Mouse (Mus musculus): Measurements from ENCODE around the gene Hdac4. TPM values are rescaled to one million over a fixed set of nuclear protein-coding genes. Genes with fewer than 3 reads are reported as not detected.

Gene Hdac4
- polyA plus RNA-seq, 1 experiment from 2014 or later, result 25.3 TPM

DNA sequence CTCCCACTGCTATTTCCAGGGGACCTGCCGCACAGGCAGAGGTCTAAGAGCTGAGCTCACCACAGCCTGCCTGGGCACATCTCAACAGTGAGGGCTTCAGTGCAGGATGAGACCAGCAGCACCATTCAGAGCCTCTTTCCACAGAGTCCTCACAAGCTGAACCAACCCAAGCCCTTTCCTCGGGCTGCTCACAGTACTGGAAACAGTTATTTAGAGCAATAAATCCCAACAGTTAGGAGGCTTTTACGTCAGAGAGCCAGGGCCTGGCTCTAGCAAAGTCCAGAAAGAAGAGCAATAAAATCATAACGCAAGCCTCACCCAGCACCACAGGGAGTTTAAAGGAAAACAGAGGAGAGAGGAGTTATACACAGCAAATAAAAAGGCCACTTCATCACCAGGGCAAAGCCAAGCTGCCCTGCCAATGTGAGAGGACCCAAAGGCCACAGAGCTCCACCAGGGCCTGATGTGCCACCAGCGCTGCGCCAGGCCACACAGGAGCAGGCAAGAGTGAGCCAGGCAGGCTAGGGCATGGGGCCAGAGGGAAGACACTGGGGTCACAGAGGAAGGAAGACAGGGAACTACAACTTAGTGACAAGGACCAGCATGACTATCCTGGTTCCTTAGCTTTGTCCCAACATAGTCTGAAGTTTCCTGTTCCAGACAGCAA, 50.5 kb downstream of the Hdac4 start:
- no peak for ATAC-seq
- peaks cover 2% of the 10 kb centered on the region; the same call in 1 of the 2 replicates for H3K4me1 ChIP-seq (ENCODE audit: control insufficient read depth, insufficient read depth, low read length)
- H3K4me3 ChIP-seq (ENCODE audit: low read depth, low read length), result no peak overlapping the region
- no peak overlapping the region for H3K9ac ChIP-seq (ENCODE audit: low read depth, low read length)
- 84% methylated on average over 6 of the region's 6 CpGs for WGBS
- no peak overlapping the region for H3K4me2 ChIP-seq (ENCODE audit: low read length)
- H3K27me3 ChIP-seq (ENCODE audit: control insufficient read depth, insufficient read depth, low read depth, low read length), result no peaks in the 10 kb centered on the region
- H3K27ac ChIP-seq (ENCODE audit: low read length), result no peak overlapping the region
- no peaks in the 10 kb centered on the region for H3K36me3 ChIP-seq (ENCODE audit: control insufficient read depth, insufficient read depth, low read length)
- no peaks in the 10 kb centered on the region for H3K9me3 ChIP-seq (replicated peaks; ENCODE audit: control insufficient read depth, low read length, poor library complexity, severe bottlenecking)

DNA sequence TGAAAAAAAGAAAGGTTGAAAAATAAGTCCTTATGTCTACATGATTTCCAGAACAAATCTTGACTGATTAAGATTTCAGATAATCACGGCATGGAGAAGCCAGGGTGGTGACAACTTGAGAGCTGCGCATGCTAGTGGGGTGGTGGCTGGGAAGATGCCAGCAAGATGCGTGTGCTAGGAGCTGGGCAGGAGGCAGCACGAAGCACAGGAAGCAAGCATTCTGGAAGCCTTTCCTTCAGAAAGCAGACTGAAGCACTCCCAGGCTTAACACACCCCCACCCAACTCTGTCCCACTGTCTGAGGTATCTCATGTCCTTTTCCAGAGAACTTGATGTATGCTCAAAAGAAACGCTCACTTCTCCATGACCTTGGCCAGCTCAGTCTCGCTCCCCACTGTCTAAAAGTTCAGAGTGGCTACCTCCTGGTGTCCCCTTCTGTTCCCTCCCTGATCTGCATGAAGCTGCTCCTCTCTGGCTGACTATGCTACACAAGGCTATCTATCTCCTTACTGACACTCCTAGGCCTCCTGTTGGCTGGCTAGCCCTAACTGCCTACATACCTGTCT, 52.1 kb downstream of the Hdac4 start:
- no peak overlapping the region for H3K9ac ChIP-seq (ENCODE audit: low read depth, low read length)
- peaks cover 2% of the 10 kb centered on the region; the same call in 1 of the 2 replicates for H3K4me1 ChIP-seq (ENCODE audit: control insufficient read depth, insufficient read depth, low read length)
- H3K9me3 ChIP-seq (replicated peaks; ENCODE audit: control insufficient read depth, low read length, poor library complexity, severe bottlenecking), result no peaks in the 10 kb centered on the region
- no peak overlapping the region for H3K27ac ChIP-seq (ENCODE audit: low read length)
- 78% methylated on average over 6 of the region's 6 CpGs for WGBS
- no peak for ATAC-seq
- H3K4me2 ChIP-seq (ENCODE audit: low read length), result no peak overlapping the region
- no peaks in the 10 kb centered on the region for H3K36me3 ChIP-seq (ENCODE audit: control insufficient read depth, insufficient read depth, low read length)
- no peaks in the 10 kb centered on the region for H3K27me3 ChIP-seq (ENCODE audit: control insufficient read depth, insufficient read depth, low read depth, low read length)
- no peak overlapping the region for H3K4me3 ChIP-seq (ENCODE audit: low read depth, low read length)

DNA sequence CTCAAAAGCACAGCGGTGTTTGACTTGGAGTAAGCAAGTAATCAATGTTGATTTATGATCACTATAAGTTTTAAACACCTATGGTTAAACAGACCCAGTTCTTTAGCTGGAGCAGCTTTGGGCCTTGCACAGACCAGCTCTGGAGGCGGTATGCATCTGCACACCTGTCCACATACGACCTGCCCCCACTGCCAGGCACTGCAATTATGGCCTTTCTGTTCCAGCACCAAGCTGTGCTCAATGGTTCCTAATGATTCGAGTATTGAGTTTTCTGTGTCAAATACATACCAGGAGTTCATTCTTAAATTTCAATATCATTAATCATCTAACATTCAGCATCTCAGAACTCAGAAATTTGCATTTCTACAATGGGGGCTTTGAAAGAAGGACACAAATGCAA, 52.7 kb downstream of the Hdac4 start:
- Histone ChIP-seq H3K9ac (ENCODE audit: low read depth, low read length) (no peak overlapping the region), H3K27ac (ENCODE audit: low read length) (no peak overlapping the region), H3K4me3 (ENCODE audit: low read depth, low read length) (no peak overlapping the region), H3K4me2 (ENCODE audit: low read length) (no peak overlapping the region), H3K9me3 (replicated peaks; ENCODE audit: control insufficient read depth, low read length, poor library complexity, severe bottlenecking) (no peaks in the 10 kb centered on the region), H3K27me3 (ENCODE audit: control insufficient read depth, insufficient read depth, low read depth, low read length) (no peaks in the 10 kb centered on the region), H3K36me3 (ENCODE audit: control insufficient read depth, insufficient read depth, low read length) (no peaks in the 10 kb centered on the region), H3K4me1 (ENCODE audit: control insufficient read depth, insufficient read depth, low read length) (peaks cover 2% of the 10 kb centered on the region; the same call in 1 of the 2 replicates)
- ATAC-seq, result no peak
- 79% methylated on average over 4 of the region's 4 CpGs for WGBS

DNA sequence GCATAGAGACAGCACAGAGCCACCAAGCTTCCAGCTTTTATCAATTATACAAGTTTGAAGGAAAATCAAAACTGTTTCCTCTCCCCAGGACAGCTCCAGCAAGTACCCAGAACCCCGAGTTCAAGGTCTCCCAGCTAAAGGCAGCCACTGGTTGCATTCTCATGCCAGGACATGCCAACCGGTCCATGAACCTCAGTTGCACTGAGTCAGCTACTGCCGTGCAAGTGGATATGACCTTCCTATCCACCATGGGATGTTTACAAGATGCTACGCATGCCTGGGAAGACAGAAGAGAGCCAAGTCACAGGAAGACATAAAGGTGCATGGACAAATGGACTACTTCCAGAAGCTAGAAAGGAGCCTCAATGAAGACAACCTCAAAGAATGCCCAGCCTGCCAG, 56.5 kb downstream of the Hdac4 start:
- 95% methylated on average over 4 of the region's 4 CpGs for WGBS
- Histone ChIP-seq H3K27ac (ENCODE audit: low read length) (no peak overlapping the region), H3K9me3 (replicated peaks; ENCODE audit: control insufficient read depth, low read length, poor library complexity, severe bottlenecking) (no peaks in the 10 kb centered on the region), H3K36me3 (ENCODE audit: control insufficient read depth, insufficient read depth, low read length) (no peaks in the 10 kb centered on the region), H3K9ac (ENCODE audit: low read depth, low read length) (no peak overlapping the region), H3K4me1 (ENCODE audit: control insufficient read depth, insufficient read depth, low read length) (peaks cover 16% of the 10 kb centered on the region), H3K4me3 (ENCODE audit: low read depth, low read length) (no peak overlapping the region), H3K27me3 (ENCODE audit: control insufficient read depth, insufficient read depth, low read depth, low read length) (no peaks in the 10 kb centered on the region), H3K4me2 (ENCODE audit: low read length) (no peak overlapping the region)
- ATAC-seq, result no peak

DNA sequence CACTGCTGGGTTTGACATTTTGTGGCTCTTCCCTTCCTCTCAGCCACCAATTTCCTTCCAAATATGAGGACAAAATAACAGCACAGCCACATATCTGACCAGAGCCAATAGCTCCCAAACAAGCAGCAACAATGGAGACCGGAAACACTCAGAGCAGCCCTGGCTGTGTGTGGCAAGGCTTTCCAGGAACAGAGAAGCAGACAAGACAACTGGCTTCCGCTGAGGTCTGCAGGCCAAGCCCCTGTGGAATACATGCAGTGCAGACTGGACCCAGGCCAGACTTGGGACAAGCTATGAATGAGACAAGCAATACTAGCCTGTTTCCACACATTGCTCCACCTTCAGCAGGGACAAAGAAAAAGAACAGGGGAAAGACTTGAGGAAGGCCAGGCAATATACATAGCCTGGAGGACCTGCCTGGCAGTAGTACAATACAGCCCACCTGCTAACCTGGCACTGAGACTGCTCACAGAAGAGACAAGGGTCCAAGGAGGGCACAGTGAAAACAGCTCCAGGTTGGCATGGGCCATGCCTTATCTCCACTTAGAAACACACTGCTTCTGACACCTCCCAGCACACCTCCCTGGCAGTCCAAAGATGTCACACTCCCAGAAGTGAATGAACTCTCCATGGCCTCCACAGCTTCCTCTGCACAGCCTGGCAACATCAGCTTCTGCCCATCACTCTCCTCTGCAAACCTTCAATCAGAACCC, 58.2 kb downstream of the Hdac4 start:
- Histone ChIP-seq H3K4me2 (ENCODE audit: low read length) (no peak overlapping the region), H3K4me1 (ENCODE audit: control insufficient read depth, insufficient read depth, low read length) (peaks cover 16% of the 10 kb centered on the region), H3K9ac (ENCODE audit: low read depth, low read length) (no peak overlapping the region), H3K9me3 (replicated peaks; ENCODE audit: control insufficient read depth, low read length, poor library complexity, severe bottlenecking) (no peaks in the 10 kb centered on the region), H3K27ac (ENCODE audit: low read length) (peak overlapping the region; percentile 33; the same call in 1 of the 2 replicates), H3K27me3 (ENCODE audit: control insufficient read depth, insufficient read depth, low read depth, low read length) (no peaks in the 10 kb centered on the region), H3K36me3 (ENCODE audit: control insufficient read depth, insufficient read depth, low read length) (no peaks in the 10 kb centered on the region), H3K4me3 (ENCODE audit: low read depth, low read length) (no peak overlapping the region)
- WGBS, result 82% methylated on average over 2 of the region's 2 CpGs
- ATAC-seq, result no peak

DNA sequence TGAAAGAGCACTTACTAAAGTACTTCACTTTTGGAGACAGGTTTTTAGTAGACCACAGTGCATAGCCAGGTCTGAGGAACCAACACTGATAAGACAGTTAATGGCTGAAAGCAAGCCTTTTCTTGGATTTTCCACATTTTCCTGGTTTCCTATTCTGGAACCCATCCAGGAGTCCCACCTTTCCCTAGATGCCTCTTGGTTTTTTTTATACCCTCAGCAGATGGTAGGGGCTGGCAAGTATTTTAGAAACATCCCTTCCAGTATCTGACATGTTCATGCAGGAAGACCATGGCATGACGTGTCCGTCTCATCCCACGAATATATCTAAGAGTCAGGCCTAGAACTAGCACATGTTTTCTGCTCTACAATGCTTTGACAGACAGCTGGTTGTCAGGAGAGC, 59.1 kb downstream of the Hdac4 start:
- 86% methylated on average over 3 of the region's 3 CpGs for WGBS

DNA sequence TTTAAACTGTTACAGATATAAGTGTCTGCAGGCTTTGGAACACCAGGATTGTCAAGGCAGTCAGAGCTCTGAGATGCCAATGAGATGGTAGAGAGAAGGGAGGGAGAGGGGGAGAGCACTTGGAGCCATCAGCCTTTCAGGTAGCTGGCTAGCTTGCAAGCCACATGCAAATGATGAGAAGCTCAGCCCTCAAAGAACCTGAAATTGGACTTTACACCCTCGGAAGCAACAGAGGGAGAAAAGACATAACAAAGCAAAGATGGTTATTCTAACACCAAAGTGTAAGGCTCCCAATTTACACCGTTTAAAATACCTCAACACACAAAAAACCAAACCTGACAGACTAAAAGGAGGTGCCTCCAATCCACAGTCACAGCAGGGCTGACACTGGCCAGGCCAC, 63.3 kb downstream of the Hdac4 start:
- H3K36me3 ChIP-seq (ENCODE audit: control insufficient read depth, insufficient read depth, low read length), result no peaks in the 10 kb centered on the region
- H3K9ac ChIP-seq (ENCODE audit: low read depth, low read length), result no peak overlapping the region
- H3K27me3 ChIP-seq (ENCODE audit: control insufficient read depth, insufficient read depth, low read depth, low read length), result no peaks in the 10 kb centered on the region
- no peak overlapping the region for H3K4me3 ChIP-seq (ENCODE audit: low read depth, low read length)
- no peak for ATAC-seq
- H3K9me3 ChIP-seq (replicated peaks; ENCODE audit: control insufficient read depth, low read length, poor library complexity, severe bottlenecking), result no peaks in the 10 kb centered on the region
- H3K4me2 ChIP-seq (ENCODE audit: low read length), result no peak overlapping the region
- H3K27ac ChIP-seq (ENCODE audit: low read length), result no peak overlapping the region
- peaks cover 16% of the 10 kb centered on the region; the same call in 1 of the 2 replicates for H3K4me1 ChIP-seq (ENCODE audit: control insufficient read depth, insufficient read depth, low read length)
- 69% methylated on average over 2 of the region's 2 CpGs for WGBS

More for the DNA sequence above, 59.1 kb downstream of the Hdac4 start:
- no peak overlapping the region for H3K27ac ChIP-seq (ENCODE audit: low read length)
- H3K4me2 ChIP-seq (ENCODE audit: low read length), result no peak overlapping the region
- no peaks in the 10 kb centered on the region for H3K9me3 ChIP-seq (replicated peaks; ENCODE audit: control insufficient read depth, low read length, poor library complexity, severe bottlenecking)
- H3K9ac ChIP-seq (ENCODE audit: low read depth, low read length), result no peak overlapping the region
- H3K4me1 ChIP-seq (ENCODE audit: control insufficient read depth, insufficient read depth, low read length), result peaks cover 16% of the 10 kb centered on the region
- no peaks in the 10 kb centered on the region for H3K36me3 ChIP-seq (ENCODE audit: control insufficient read depth, insufficient read depth, low read length)
- no peak overlapping the region for H3K4me3 ChIP-seq (ENCODE audit: low read depth, low read length)
- no peak for ATAC-seq
- H3K27me3 ChIP-seq (ENCODE audit: control insufficient read depth, insufficient read depth, low read depth, low read length), result no peaks in the 10 kb centered on the region

DNA sequence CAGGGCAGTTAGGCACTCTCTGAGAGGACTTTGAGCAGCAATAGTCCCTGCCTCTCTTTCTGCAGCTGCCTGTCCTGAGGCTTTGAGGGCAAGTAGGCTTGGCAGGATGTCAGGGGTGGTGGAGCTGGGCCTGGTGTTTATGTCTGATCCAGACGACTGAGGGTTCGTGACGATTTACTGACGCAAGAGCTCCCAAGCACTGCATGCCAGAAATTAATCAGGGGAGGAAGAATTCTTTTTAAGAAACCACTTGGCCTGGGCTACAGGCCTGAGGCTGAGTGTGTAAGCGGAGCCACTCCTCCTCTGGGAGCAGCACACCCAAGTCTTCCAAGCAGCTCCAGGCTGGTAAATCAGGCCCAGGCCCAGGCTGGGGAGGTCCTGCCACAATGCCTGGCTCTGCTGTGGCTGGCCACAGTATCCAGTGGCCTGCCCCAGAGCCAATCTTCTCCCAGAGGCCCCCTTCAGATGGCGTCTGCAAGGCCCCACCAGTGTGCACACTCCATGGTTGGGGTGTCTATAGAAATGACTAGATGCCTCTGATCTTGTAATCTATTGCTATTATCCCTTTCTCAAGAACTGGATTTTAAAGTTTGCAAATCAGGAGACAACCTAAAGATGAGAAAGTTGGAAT, 64.9 kb downstream of the Hdac4 start:
- Histone ChIP-seq H3K36me3 (ENCODE audit: control insufficient read depth, insufficient read depth, low read length) (no peaks in the 10 kb centered on the region), H3K4me3 (ENCODE audit: low read depth, low read length) (no peak overlapping the region), H3K9me3 (replicated peaks; ENCODE audit: control insufficient read depth, low read length, poor library complexity, severe bottlenecking) (no peaks in the 10 kb centered on the region), H3K4me1 (ENCODE audit: control insufficient read depth, insufficient read depth, low read length) (peaks cover 8% of the 10 kb centered on the region; the same call in 1 of the 2 replicates), H3K27me3 (ENCODE audit: control insufficient read depth, insufficient read depth, low read depth, low read length) (no peaks in the 10 kb centered on the region), H3K27ac (ENCODE audit: low read length) (peak overlapping the region; percentile 39; the same call in 1 of the 2 replicates), H3K9ac (ENCODE audit: low read depth, low read length) (no peak overlapping the region), H3K4me2 (ENCODE audit: low read length) (no peak overlapping the region)
- 54% methylated on average over 6 of the region's 6 CpGs for WGBS
- ATAC-seq, result no peak; the same call in 1 of the 2 replicates

All from midbrain, embryonic 16.5 days (tissue).